Mouse (Mus musculus) limb, embryonic 15.5 days (tissue): Measurements from ENCODE around the gene Aire. TPM values are rescaled to one million over a fixed set of nuclear protein-coding genes. Genes with fewer than 3 reads are reported as not detected.
"Not testable (repeated sequence)": the region's sequence is repeated elsewhere in the genome, so short reads cannot be mapped to it uniquely, and the experiment has no call there.

Experiments used
- ATAC-seq: fragments of 200-750 bp; cut with Nextera tagmentation; 2 replicates; pipeline ENCODE4 v1.8.0; 2017; ENCODE audit warnings: low read depth, moderate TSS enrichment; ENCODE audit not compliant: insufficient number of reproducible peaks, low FRiP score, low TSS enrichment
- H3K27ac ChIP-seq: fragments of 300-500 bp; sonication (generic); 2 replicates; pipeline ENCODE4 v1.5.1; 2015; ENCODE audit warnings: moderate library complexity, mild to moderate bottlenecking, inconsistent platforms
- H3K27me3 ChIP-seq: fragments of 300-500 bp; sonication (generic); 2 replicates; pipeline ENCODE4 v1.6.1; 2015; ENCODE audit warnings: inconsistent platforms
- H3K36me3 ChIP-seq: fragments of 300-500 bp; sonication (generic); 2 replicates; pipeline ENCODE4 v1.6.1; 2015; ENCODE audit warnings: inconsistent platforms
- H3K4me1 ChIP-seq: fragments of 300-500 bp; sonication (generic); 2 replicates; pipeline ENCODE4 v1.6.1; 2015; ENCODE audit warnings: inconsistent platforms
- H3K4me2 ChIP-seq: fragments of 300-500 bp; sonication (generic); 2 replicates; pipeline ENCODE4 v1.6.1; 2015; ENCODE audit warnings: mild to moderate bottlenecking, inconsistent platforms
- H3K4me3 ChIP-seq: fragments of 300-500 bp; sonication (generic); 2 replicates; pipeline ENCODE4 v1.5.1; 2015; ENCODE audit warnings: mild to moderate bottlenecking, inconsistent platforms
- H3K9ac ChIP-seq: fragments of 300-500 bp; sonication (generic); 2 replicates; pipeline ENCODE4 v1.6.1; 2015; ENCODE audit warnings: inconsistent platforms
- H3K9me3 ChIP-seq: fragments of 300-500 bp; sonication (generic); 2 replicates; pipeline ENCODE4 v1.6.1; 2016; ENCODE audit warnings: inconsistent platforms
- WGBS: fragments of 180-500 bp; shearing (Covaris S2); methylation state at CpG from one replicate; pipeline ENCODE4 v1.1.7; 2015; 5-methylcytosine and 5-hydroxymethylcytosine counted together
- polyA plus RNA-seq: library from polyadenylated mRNA; unstranded; fragments of >200 nt; fragmentation: Nextera tagmentation; extraction: Ambion mirVana; gene quantifications from 2 replicates; pipeline ENCODE4 v1.2.1, GENCODE M21; 2015

The Aire gene
- polyA plus RNA-seq, 1 experiment from 2014 or later = 0.28 TPM

GRCm38 (mm10) chr10:78046388-78046787 lies 3.0 kb upstream of the Aire start:
- no peak for ATAC-seq
- 0 out of 2 replicates have a peak, but pooled peaks cover 4% of the 10 kb centered on the region for H3K27me3 ChIP-seq
- H3K4me1 ChIP-seq = peaks cover 15% of the 10 kb centered on the region
- no peak overlapping the region for H3K9ac ChIP-seq
- H3K27ac ChIP-seq = no peak overlapping the region
- 82% methylated on average over 4 of the region's 4 CpGs for WGBS
- H3K9me3 ChIP-seq = no peaks in the 10 kb centered on the region
- H3K4me3 ChIP-seq = no peak overlapping the region
- no peak overlapping the region for H3K4me2 ChIP-seq
- no peaks in the 10 kb centered on the region for H3K36me3 ChIP-seq

GRCm38 (mm10) chr10:78044531-78044930 lies 1.1 kb upstream of the Aire start:
- H3K27me3 ChIP-seq = 0 out of 2 replicates have a peak, but pooled peaks cover 4% of the 10 kb centered on the region
- no peak overlapping the region for H3K4me2 ChIP-seq
- peaks cover 15% of the 10 kb centered on the region for H3K4me1 ChIP-seq
- H3K9ac ChIP-seq = no peak overlapping the region
- H3K9me3 ChIP-seq = no peaks in the 10 kb centered on the region
- H3K27ac ChIP-seq = no peak overlapping the region
- no peak overlapping the region for H3K4me3 ChIP-seq
- 76% methylated on average over 1 of the region's 1 CpGs for WGBS
- ATAC-seq = no peak
- H3K36me3 ChIP-seq = no peaks in the 10 kb centered on the region

- H3K27me3 ChIP-seq = 0 out of 2 replicates have a peak, but pooled peaks cover 4% of the 10 kb centered on the region
- 56% methylated on average over 14 of the region's 14 CpGs for WGBS
- no peaks in the 10 kb centered on the region for H3K36me3 ChIP-seq
- no peak for ATAC-seq
- H3K27ac ChIP-seq = no peak overlapping the region
- no peak overlapping the region for H3K9ac ChIP-seq
- H3K4me3 ChIP-seq = peak overlapping the region; percentile 7; the same call in 1 of the 2 replicates
- no peaks in the 10 kb centered on the region for H3K9me3 ChIP-seq
- H3K4me1 ChIP-seq = peaks cover 15% of the 10 kb centered on the region
- peak overlapping the region; percentile 39 for H3K4me2 ChIP-seq
These were observed 559 bp downstream of the Aire start for GRCm38 (mm10) chr10:78042697-78043405.

- H3K27ac ChIP-seq = no peak overlapping the region
- no peak for ATAC-seq
- 42% methylated on average over 7 of the region's 7 CpGs for WGBS
These were observed 1.3 kb downstream of the Aire start for GRCm38 (mm10) chr10:78042096-78042495.

GRCm38 (mm10) chr10:78041647-78042046 lies 1.8 kb downstream of the Aire start, which contains the start of gene Dnmt3l:
Gene Dnmt3l, plus strand, starts transcription at chr10:78041947.
- no peaks in the 10 kb centered on the region for H3K36me3 ChIP-seq
- H3K4me2 ChIP-seq = no peak within 1 kb of the TSS
- H3K4me1 ChIP-seq = peaks cover 15% of the 10 kb centered on the region
- 92% methylated on average over 5 of the region's 5 CpGs for WGBS
- no peaks in the 10 kb centered on the region for H3K9me3 ChIP-seq
- no peak for ATAC-seq
- H3K27me3 ChIP-seq = 0 out of 2 replicates have a peak, but pooled peaks cover 4% of the 10 kb centered on the region
- H3K4me3 ChIP-seq = no peak within 1 kb of the TSS
- H3K27ac ChIP-seq = no peak within 1 kb of the TSS
- H3K9ac ChIP-seq = no peak within 1 kb of the TSS

More at GRCm38 (mm10) chr10:78042096-78042495, 1.3 kb downstream of the Aire start:
- Histone ChIP-seq H3K36me3 (no peaks in the 10 kb centered on the region), H3K27me3 (0 out of 2 replicates have a peak, but pooled peaks cover 4% of the 10 kb centered on the region), H3K9ac (no peak overlapping the region), H3K4me2 (no peak overlapping the region), H3K9me3 (no peaks in the 10 kb centered on the region), H3K4me1 (peaks cover 15% of the 10 kb centered on the region), H3K4me3 (no peak overlapping the region)

- 85% methylated on average over 4 of the region's 4 CpGs for WGBS
These were observed 6.3 kb downstream of the Aire start for GRCm38 (mm10) chr10:78037139-78037538.

GRCm38 (mm10) chr10:78031987-78032386 lies 11.4 kb downstream of the Aire start:
- Histone ChIP-seq H3K27me3 (no peaks in the 10 kb centered on the region), H3K9ac (no peak overlapping the region), H3K4me1 (no peaks in the 10 kb centered on the region), H3K9me3 (no peaks in the 10 kb centered on the region), H3K4me3 (no peak overlapping the region), H3K36me3 (no peaks in the 10 kb centered on the region), H3K27ac (no peak overlapping the region), H3K4me2 (no peak overlapping the region)
- ATAC-seq = no peak
- 63% methylated on average over 2 of the region's 2 CpGs for WGBS

More at GRCm38 (mm10) chr10:78037139-78037538, 6.3 kb downstream of the Aire start:
- H3K4me3 ChIP-seq = no peak overlapping the region
- H3K36me3 ChIP-seq = no peaks in the 10 kb centered on the region
- no peak overlapping the region for H3K9ac ChIP-seq
- no peak overlapping the region for H3K27ac ChIP-seq
- no peak overlapping the region for H3K4me2 ChIP-seq
- no peaks in the 10 kb centered on the region for H3K27me3 ChIP-seq
- no peak for ATAC-seq
- H3K9me3 ChIP-seq = no peaks in the 10 kb centered on the region
- peaks cover 2% of the 10 kb centered on the region; the same call in 1 of the 2 replicates for H3K4me1 ChIP-seq

GRCm38 (mm10) chr10:78029080-78029479 lies 14.3 kb downstream of the Aire start:
- WGBS = 86% methylated on average over 1 of the region's 1 CpGs

GRCm38 (mm10) chr10:78028129-78028528 lies 15.3 kb downstream of the Aire start:
- 4% methylated on average over 5 of the region's 5 CpGs for WGBS
- no peaks in the 10 kb centered on the region for H3K4me1 ChIP-seq
- no peaks in the 10 kb centered on the region for H3K9me3 ChIP-seq
- H3K27ac ChIP-seq = no peak overlapping the region
- H3K4me3 ChIP-seq = no peak overlapping the region
- no peaks in the 10 kb centered on the region for H3K27me3 ChIP-seq
- H3K9ac ChIP-seq = no peak overlapping the region
- no peaks in the 10 kb centered on the region for H3K36me3 ChIP-seq
- H3K4me2 ChIP-seq = no peak overlapping the region
- no peak for ATAC-seq

More at GRCm38 (mm10) chr10:78029080-78029479, 14.3 kb downstream of the Aire start:
- Histone ChIP-seq H3K27me3 (no peaks in the 10 kb centered on the region), H3K9ac (no peak overlapping the region), H3K4me2 (no peak overlapping the region), H3K4me1 (no peaks in the 10 kb centered on the region), H3K27ac (no peak overlapping the region), H3K4me3 (no peak overlapping the region), H3K9me3 (no peaks in the 10 kb centered on the region), H3K36me3 (no peaks in the 10 kb centered on the region)
- ATAC-seq = no peak

- WGBS = 64% methylated on average over 6 of the region's 8 CpGs
- not testable (repeated sequence) for H3K4me2 ChIP-seq, H3K4me1 ChIP-seq, H3K4me3 ChIP-seq, H3K9me3 ChIP-seq, ATAC-seq, H3K27ac ChIP-seq, H3K36me3 ChIP-seq, H3K9ac ChIP-seq, H3K27me3 ChIP-seq
These were observed 18.0 kb downstream of the Aire start for GRCm38 (mm10) chr10:78025453-78025852.

- ATAC-seq, H3K4me2 ChIP-seq, H3K4me1 ChIP-seq, H3K36me3 ChIP-seq, H3K9me3 ChIP-seq, H3K27ac ChIP-seq, H3K9ac ChIP-seq, H3K4me3 ChIP-seq, H3K27me3 ChIP-seq: not testable (repeated sequence)
- 93% methylated on average over 7 of the region's 11 CpGs for WGBS
These were observed 23.4 kb downstream of the Aire start for GRCm38 (mm10) chr10:78019984-78020383.

- H3K9ac ChIP-seq = no peak overlapping the region
- ATAC-seq = no peak
- no peaks in the 10 kb centered on the region for H3K9me3 ChIP-seq
- H3K4me2 ChIP-seq = no peak overlapping the region
- no peak overlapping the region for H3K4me3 ChIP-seq
- H3K36me3 ChIP-seq = no peaks in the 10 kb centered on the region
- H3K27ac ChIP-seq = no peak overlapping the region
- WGBS = 83% methylated on average over 4 of the region's 4 CpGs
- no peaks in the 10 kb centered on the region for H3K27me3 ChIP-seq
- peaks cover 2% of the 10 kb centered on the region; the same call in 1 of the 2 replicates for H3K4me1 ChIP-seq
These were observed 24.1 kb downstream of the Aire start for GRCm38 (mm10) chr10:78019291-78019690.
